Mouse (Mus musculus) stomach, embryonic 14.5 days (tissue): ENCODE measurements around the gene Mrpl24. TPM values are rescaled to one million over a fixed set of nuclear protein-coding genes. Genes with fewer than 3 reads are reported as not detected.
"Not testable (repeated sequence)": the region's sequence is repeated elsewhere in the genome, so short reads cannot be mapped to it uniquely, and the experiment has no call there.

Experiments used
- ATAC-seq: fragments of 200-750 bp; cut with Nextera tagmentation; 2 replicates; pipeline ENCODE4 v1.8.0; 2017; ENCODE audit warnings: low read depth, moderate TSS enrichment; ENCODE audit not compliant: insufficient number of reproducible peaks, insufficient read depth, low FRiP score
- H3K27ac ChIP-seq: fragments of 300-500 bp; sonication (generic); 2 replicates; pipeline ENCODE4 v1.5.1; 2014; ENCODE audit warnings: mild to moderate bottlenecking, low read length, moderate library complexity, mixed read lengths
- H3K27me3 ChIP-seq: fragments of 300-500 bp; sonication (generic); 2 replicates; pipeline ENCODE4 v1.6.1; 2014; ENCODE audit warnings: low read length, control low read depth, mixed read lengths; ENCODE audit not compliant: control insufficient read depth, insufficient read depth
- H3K36me3 ChIP-seq: fragments of 300-500 bp; sonication (generic); 2 replicates; pipeline ENCODE4 v1.6.1; 2014; ENCODE audit warnings: mild to moderate bottlenecking, control low read depth, low read length, moderate library complexity, mixed read lengths; ENCODE audit not compliant: control insufficient read depth, insufficient read depth
- H3K4me1 ChIP-seq: fragments of 300-500 bp; sonication (generic); 2 replicates; pipeline ENCODE4 v1.6.1; 2014; ENCODE audit warnings: low read length, control low read depth, mixed read lengths; ENCODE audit not compliant: control insufficient read depth, insufficient read depth
- H3K4me2 ChIP-seq: fragments of 300-500 bp; sonication (generic); replicated peaks from 2 replicates; pipeline ENCODE4 v1.6.1; 2014; ENCODE audit warnings: low read depth, low read length, control low read depth
- H3K4me3 ChIP-seq: fragments of 300-500 bp; sonication (generic); 2 replicates; pipeline ENCODE4 v1.5.1; 2014; ENCODE audit warnings: low read depth, low read length, control low read depth
- H3K9ac ChIP-seq: fragments of 300-500 bp; sonication (generic); replicated peaks from 2 replicates; pipeline ENCODE4 v1.6.1; 2014; ENCODE audit warnings: low read depth, mild to moderate bottlenecking, control low read depth, low read length, moderate library complexity, mixed read lengths
- H3K9me3 ChIP-seq: fragments of 300-500 bp; sonication (generic); 2 replicates; pipeline ENCODE4 v1.6.1; 2016; ENCODE audit warnings: low read depth, low read length, control low read depth; ENCODE audit not compliant: control insufficient read depth
- WGBS: fragments of 180-500 bp; shearing (Covaris S2); extraction: QIAGEN DNeasy Blood & Tissue Kit; methylation state at CpG from one replicate; pipeline ENCODE4 v1.1.7; 2014; 5-methylcytosine and 5-hydroxymethylcytosine counted together
- polyA plus RNA-seq: library from polyadenylated mRNA; unstranded; fragments of >200 nt; fragmentation: Nextera tagmentation; extraction: Ambion mirVana; gene quantifications from 2 replicates; pipeline ENCODE4 v1.2.1, GENCODE M21; 2014

The Mrpl24 gene
- polyA plus RNA-seq, 1 experiment from 2014 or later = 73.5 TPM

GRCm38 (mm10) chr3:87891481-87891880 lies 27.8 kb upstream of the Mrpl24 start:
- no peaks in the 10 kb centered on the region for H3K27me3 ChIP-seq
- 74% methylated on average over 3 of the region's 3 CpGs for WGBS
- no peak overlapping the region for H3K27ac ChIP-seq
- no peak overlapping the region for H3K4me2 ChIP-seq
- H3K36me3 ChIP-seq = no peaks in the 10 kb centered on the region
- no peak overlapping the region for H3K4me3 ChIP-seq
- no peak overlapping the region for H3K9ac ChIP-seq
- H3K4me1 ChIP-seq = no peaks in the 10 kb centered on the region
- H3K9me3 ChIP-seq = no peaks in the 10 kb centered on the region
- no peak for ATAC-seq

- WGBS = 81% methylated on average over 3 of the region's 3 CpGs
- Histone ChIP-seq H3K27ac (no peak overlapping the region), H3K9ac (no peak overlapping the region), H3K4me1 (no peaks in the 10 kb centered on the region), H3K36me3 (no peaks in the 10 kb centered on the region), H3K4me3 (no peak overlapping the region), H3K4me2 (no peak overlapping the region), H3K27me3 (no peaks in the 10 kb centered on the region), H3K9me3 (no peaks in the 10 kb centered on the region)
- no peak for ATAC-seq
These were observed 25.9 kb upstream of the Mrpl24 start for GRCm38 (mm10) chr3:87893367-87893905.

GRCm38 (mm10) chr3:87899266-87899665 lies 20.0 kb upstream of the Mrpl24 start:
- Histone ChIP-seq H3K4me2 (no peak overlapping the region), H3K4me1 (no peaks in the 10 kb centered on the region), H3K4me3 (no peak overlapping the region), H3K9me3 (no peaks in the 10 kb centered on the region), H3K36me3 (no peaks in the 10 kb centered on the region), H3K9ac (no peak overlapping the region), H3K27me3 (no peaks in the 10 kb centered on the region), H3K27ac (no peak overlapping the region)
- no peak for ATAC-seq
- WGBS = 71% methylated on average over 3 of the region's 3 CpGs

GRCm38 (mm10) chr3:87899776-87900175 lies 19.5 kb upstream of the Mrpl24 start:
- Histone ChIP-seq H3K9me3 (no peaks in the 10 kb centered on the region), H3K27me3 (no peaks in the 10 kb centered on the region), H3K4me3 (no peak overlapping the region), H3K27ac (no peak overlapping the region), H3K4me2 (no peak overlapping the region), H3K36me3 (no peaks in the 10 kb centered on the region), H3K9ac (no peak overlapping the region), H3K4me1 (no peaks in the 10 kb centered on the region)
- ATAC-seq = no peak
- 75% methylated on average over 3 of the region's 3 CpGs for WGBS

- Histone ChIP-seq H3K9me3 (no peaks in the 10 kb centered on the region), H3K9ac (no peak overlapping the region), H3K4me1 (no peaks in the 10 kb centered on the region), H3K4me2 (no peak overlapping the region), H3K27ac (no peak overlapping the region), H3K36me3 (no peaks in the 10 kb centered on the region), H3K27me3 (no peaks in the 10 kb centered on the region), H3K4me3 (no peak overlapping the region)
- WGBS = 28% methylated on average over 1 of the region's 1 CpGs
- ATAC-seq = no peak
These were observed 18.2 kb upstream of the Mrpl24 start for GRCm38 (mm10) chr3:87901036-87901624.

GRCm38 (mm10) chr3:87901959-87902358 lies 17.3 kb upstream of the Mrpl24 start:
- not testable (repeated sequence) for H3K9me3 ChIP-seq, H3K4me3 ChIP-seq, ATAC-seq, H3K4me2 ChIP-seq, H3K36me3 ChIP-seq, H3K27me3 ChIP-seq, H3K27ac ChIP-seq, H3K4me1 ChIP-seq, H3K9ac ChIP-seq
- 86% methylated on average over 5 of the region's 6 CpGs for WGBS

- H3K4me3 ChIP-seq = no peak overlapping the region
- H3K9ac ChIP-seq = no peak overlapping the region
- H3K36me3 ChIP-seq = no peaks in the 10 kb centered on the region
- no peak overlapping the region for H3K27ac ChIP-seq
- 50% methylated on average over 5 of the region's 5 CpGs for WGBS
- no peaks in the 10 kb centered on the region for H3K27me3 ChIP-seq
- H3K4me1 ChIP-seq = peaks cover 12% of the 10 kb centered on the region
- H3K9me3 ChIP-seq = no peaks in the 10 kb centered on the region
- ATAC-seq = no peak
- no peak overlapping the region for H3K4me2 ChIP-seq
These were observed 15.5 kb upstream of the Mrpl24 start for GRCm38 (mm10) chr3:87903821-87904220.

- H3K9me3 ChIP-seq = no peaks in the 10 kb centered on the region
- peaks cover 32% of the 10 kb centered on the region for H3K4me1 ChIP-seq
- H3K9ac ChIP-seq = peak within 1 kb of the TSS; percentile 99
- no peaks in the 10 kb centered on the region for H3K27me3 ChIP-seq
- H3K36me3 ChIP-seq = no peaks in the 10 kb centered on the region
- WGBS = under 1% methylated on average over 57 of the region's 57 CpGs
- peak within 1 kb of the TSS; percentile 97 for H3K27ac ChIP-seq
- H3K4me2 ChIP-seq = peak within 1 kb of the TSS; percentile 92
- H3K4me3 ChIP-seq = peak within 1 kb of the TSS; percentile 99
- ATAC-seq = peak; percentile 91
These were observed 13.3 kb upstream of the Mrpl24 start, which contains the start of gene Hdgf for GRCm38 (mm10) chr3:87905880-87906485. Hdgf (plus strand) TSS chr3:87906321.
